Mouse (Mus musculus) liver, embryonic 14.5 days (tissue): Measurements from ENCODE around the gene Mmp2.

Experiments
- CTCF ChIP-seq: IDR thresholded peaks from 2 replicates; pipeline ENCODE4 v1.5.1; 2016; ENCODE audit warnings: antibody characterized with exemption, low read depth, control low read depth
- EP300 ChIP-seq: IDR thresholded peaks from 2 replicates; pipeline ENCODE4 v1.6.1; 2016; ENCODE audit warnings: antibody characterized with exemption, low read depth

DNA sequence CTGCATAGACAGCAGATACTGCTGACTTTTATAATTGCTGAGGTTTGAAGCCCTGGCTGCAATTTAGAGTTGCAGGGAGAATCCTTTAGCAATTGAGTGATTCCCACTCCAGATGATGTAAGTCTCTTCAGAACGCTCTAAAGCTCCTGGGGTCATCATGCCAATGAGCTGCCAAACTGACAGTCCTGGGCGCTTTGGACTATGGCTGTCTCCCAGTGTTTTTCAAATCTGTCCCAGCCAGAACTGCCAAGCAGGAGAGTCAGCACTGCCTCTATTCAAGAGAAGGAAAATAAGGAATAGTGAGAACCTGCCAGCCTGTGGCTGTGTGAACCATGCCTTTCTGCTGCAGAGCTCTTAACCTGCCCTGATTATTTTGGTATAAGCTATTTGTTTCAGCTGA is 75.9 kb downstream of the Mmp2 start:
- no peak for TF ChIP-seq CTCF
- no peak for TF ChIP-seq EP300
